Mouse (Mus musculus) adrenal gland, postnatal 14 days (tissue): ENCODE data around the gene Lgi1. TPM values are rescaled to one million over a fixed set of nuclear protein-coding genes. Genes with fewer than 3 reads are reported as not detected.

Experiments
- total RNA-seq: library from RNA; stranded (reverse); gene quantifications from 2 replicates; pipeline ENCODE4 v1.2.3, GENCODE M21; 2021

Lgi1 gene
- total RNA-seq, 1 experiment from 2014 or later: 2.6 TPM

Other genes starting within 250 kb of the Lgi1 start
- 17.2 and 20.7 TPM in 2 replicates for gene Myof, start 221.0 kb upstream of the Lgi1 start, total RNA-seq
- gene Cep55, start 209.5 kb upstream of the Lgi1 start, total RNA-seq: 8.1 and 8.9 TPM in 2 replicates
- 10.8 and 24.9 TPM in 2 replicates for gene Ffar4, start 167.5 kb upstream of the Lgi1 start, total RNA-seq
- 36.1 and 432 TPM in 2 replicates for gene Rbp4, start 139.3 kb upstream of the Lgi1 start, total RNA-seq
- 1.2 TPM in 1 of 2 replicates, not detected in the other for gene Pde6c, start 131.8 kb upstream of the Lgi1 start, total RNA-seq
- gene Fra10ac1, start 40.4 kb upstream of the Lgi1 start, total RNA-seq: 18.9 and 23.2 TPM in 2 replicates
- 16.9 and 18.4 TPM in 2 replicates for gene Slc35g1, start 131.4 kb downstream of the Lgi1 start, total RNA-seq
- gene Plce1, start 216.6 kb downstream of the Lgi1 start, total RNA-seq: 8.9 and 9.2 TPM in 2 replicates